Mouse (Mus musculus): ENCODE measurements around the gene Olfr718-ps1.

Olfr718-ps1 gene

GRCm38 (mm10) chr5:143126908-143127307, 20.5 kb downstream of the Olfr718-ps1 start:
- DNase-seq = no peak

GRCm38 (mm10) chr5:143126089-143126488, 21.3 kb downstream of the Olfr718-ps1 start:
- DNase-seq = no peak

GRCm38 (mm10) chr5:143125601-143126000, 21.8 kb downstream of the Olfr718-ps1 start:
- no peak for DNase-seq

GRCm38 (mm10) chr5:143124805-143125378, 22.5 kb downstream of the Olfr718-ps1 start:
- no peak for DNase-seq

- DNase-seq = no peak
Observed at GRCm38 (mm10) chr5:143122673-143123072, 24.7 kb downstream of the Olfr718-ps1 start.

GRCm38 (mm10) chr5:143122125-143122524, 25.3 kb downstream of the Olfr718-ps1 start:
- DNase-seq = no peak

GRCm38 (mm10) chr5:143112281-143113246, 34.8 kb downstream of the Olfr718-ps1 start, which contains the start of gene Rnf216:
Gene Rnf216 (minus strand): TSS chr5:143112994.
- DNase-seq = peak; percentile 93 to 96

- DNase-seq = no peak
Observed at GRCm38 (mm10) chr5:143106842-143107241, 40.5 kb downstream of the Olfr718-ps1 start.

GRCm38 (mm10) chr5:143103231-143103630, 44.1 kb downstream of the Olfr718-ps1 start:
- DNase-seq = no peak

GRCm38 (mm10) chr5:143101626-143102025, 45.8 kb downstream of the Olfr718-ps1 start:
- no peak for DNase-seq

- no peak for DNase-seq
Observed at GRCm38 (mm10) chr5:143095256-143095655, 52.1 kb downstream of the Olfr718-ps1 start.

GRCm38 (mm10) chr5:143092891-143093290, 54.5 kb downstream of the Olfr718-ps1 start:
- DNase-seq = no peak

- DNase-seq = peak; percentile 67
Observed at GRCm38 (mm10) chr5:143084898-143085297, 62.5 kb downstream of the Olfr718-ps1 start.

Data from kidney, postnatal 4 days (tissue).